ENCODE assay signal across 25 mouse cellular contexts in genomic region chr2:29872581-29873295, GRCm38 (mm10). TPM values are rescaled to one million over a fixed set of nuclear protein-coding genes. Genes with fewer than 3 reads are reported as not detected.
DNase-seq lines count a peak whose midpoint lies in the region; ATAC-seq and TF ChIP-seq lines count a peak whose summit lies in the region.
"Had no signal": no experiment of that assay in that cellular context is flagged by ENCODE, and none has a peak within 500 bp of the region (broad histone marks: within the 10 kb centered on the region; RNA-seq: fewer than 3 reads in every experiment).

No protein-coding gene starts in this region.

- H3K36me3 ChIP-seq in hindbrain, embryonic 13.5 days: peaks cover 40% of the 10 kb centered on the region
- H3K36me3 ChIP-seq in hindbrain, embryonic 16.5 days (ENCODE audit: control insufficient read depth, insufficient read depth, low read length): no peaks in the 10 kb centered on the region; the same call in 1 of the 2 replicates
- no peaks in the 10 kb centered on the region for H3K36me3 ChIP-seq in lung, postnatal 0 days (ENCODE audit: insufficient read depth, low read length)
- peaks cover 16% of the 10 kb centered on the region for H3K36me3 ChIP-seq in midbrain, postnatal 0 days (ENCODE audit: insufficient read depth, low read length)
- H3K36me3 ChIP-seq: embryonic facial prominence, embryonic 12.5 days had no signal

- WGBS in hindbrain, embryonic 13.5 days: 93% methylated on average over 10 of the region's 10 CpGs
- 91% methylated on average over 10 of the region's 10 CpGs for WGBS in hindbrain, embryonic 16.5 days
- 88% methylated on average over 10 of the region's 10 CpGs for WGBS in lung, postnatal 0 days
- WGBS in midbrain, postnatal 0 days: 93% methylated on average over 10 of the region's 10 CpGs

- no peak overlapping the region for H3K27ac ChIP-seq in hindbrain, embryonic 13.5 days
- no peak overlapping the region for H3K27ac ChIP-seq in hindbrain, embryonic 16.5 days (ENCODE audit: low read depth, low read length)
- no peak overlapping the region for H3K27ac ChIP-seq in lung, postnatal 0 days (ENCODE audit: low read length)
- H3K27ac ChIP-seq in midbrain, postnatal 0 days (ENCODE audit: low read depth, low read length): no peak overlapping the region
- H3K27ac ChIP-seq: embryonic facial prominence, embryonic 12.5 days; hindbrain, embryonic 10.5 days; kidney, postnatal 0 days; limb, embryonic 13.5 days; midbrain, embryonic 12.5 days; neural tube, embryonic 12.5 days had no signal

- ATAC-seq in hindbrain, embryonic 13.5 days (ENCODE audit: low FRiP score): no peak
- no peak for ATAC-seq in hindbrain, embryonic 16.5 days
- no peak for ATAC-seq in lung, postnatal 0 days
- ATAC-seq in midbrain, postnatal 0 days (ENCODE audit: low FRiP score): no peak
- ATAC-seq: activated CD4-positive, CD25-positive, alpha-beta regulatory T cell, adult 4 months; forebrain, postnatal 0 days; inflammation-experienced regulatory T-cells, adult 6 months had no signal

- peaks cover 25% of the 10 kb centered on the region for H3K4me1 ChIP-seq in hindbrain, embryonic 13.5 days (replicated peaks)
- peaks cover 8% of the 10 kb centered on the region for H3K4me1 ChIP-seq in hindbrain, embryonic 16.5 days (ENCODE audit: control insufficient read depth, insufficient read depth, low read depth, low read length)
- H3K4me1 ChIP-seq in lung, postnatal 0 days (ENCODE audit: insufficient read depth, low read depth, low read length): no peaks in the 10 kb centered on the region
- H3K4me1 ChIP-seq in midbrain, postnatal 0 days (ENCODE audit: insufficient read depth, low read length): 0 out of 2 replicates have a peak, but pooled peaks cover 4% of the 10 kb centered on the region

- TF ChIP-seq CTCF in lung, postnatal 0 days (IDR thresholded peaks at IDR 0.05): no peak
- TF ChIP-seq CTCF in midbrain, postnatal 0 days (IDR thresholded peaks at IDR 0.05): no peak

- H3K4me2 ChIP-seq in hindbrain, embryonic 13.5 days: no peak overlapping the region
- H3K4me2 ChIP-seq in hindbrain, embryonic 16.5 days (ENCODE audit: low read length): no peak overlapping the region
- H3K4me2 ChIP-seq in lung, postnatal 0 days (replicated peaks; ENCODE audit: low read depth, low read length): no peak overlapping the region
- H3K4me2 ChIP-seq in midbrain, postnatal 0 days (ENCODE audit: low read depth, low read length, poor library complexity, severe bottlenecking): no peak overlapping the region
- H3K4me2 ChIP-seq: embryonic facial prominence, embryonic 12.5 days; heart, embryonic 11.5 days; limb, embryonic 13.5 days; midbrain, embryonic 12.5 days; neural tube, embryonic 12.5 days had no signal

- DNase-seq in cerebellum, adult 11 months: peak; percentile 57
- peak; percentile 62 for DNase-seq in cerebellum, adult 18-20 months
- peak; percentile 60 to 62 for DNase-seq in cerebellum, postnatal 14 days
- DNase-seq in lung, postnatal 0 days (ENCODE audit: low spot score): no peak
- no peak for DNase-seq in midbrain, postnatal 0 days (ENCODE audit: low spot score)
- DNase-seq: forebrain, postnatal 0 days; gastrocnemius, postnatal 14 days; heart, adult 11 months; kidney, adult 18-20 months; layer of hippocampus, postnatal 36 days; lung, adult 18-20 months; lung, postnatal 14 days; retina, postnatal 1 day; right cerebral cortex, postnatal 25 days had no signal

- no peak overlapping the region for H3K4me3 ChIP-seq in hindbrain, embryonic 13.5 days
- no peak overlapping the region for H3K4me3 ChIP-seq in hindbrain, embryonic 16.5 days (ENCODE audit: low read length)
- H3K4me3 ChIP-seq in lung, postnatal 0 days (ENCODE audit: low read depth, low read length): no peak overlapping the region
- no peak overlapping the region for H3K4me3 ChIP-seq in midbrain, postnatal 0 days (ENCODE audit: low read depth, low read length)
- H3K4me3 ChIP-seq: embryonic facial prominence, embryonic 12.5 days; hindbrain, embryonic 10.5 days; limb, embryonic 13.5 days; midbrain, embryonic 12.5 days; neural tube, embryonic 12.5 days had no signal

- H3K27me3 ChIP-seq in hindbrain, embryonic 13.5 days: no peaks in the 10 kb centered on the region
- H3K27me3 ChIP-seq in hindbrain, embryonic 16.5 days (replicated peaks; ENCODE audit: control insufficient read depth, insufficient read depth, low read length): no peaks in the 10 kb centered on the region
- H3K27me3 ChIP-seq in lung, postnatal 0 days (replicated peaks; ENCODE audit: insufficient read depth, low read length): no peaks in the 10 kb centered on the region
- no peaks in the 10 kb centered on the region for H3K27me3 ChIP-seq in midbrain, postnatal 0 days (ENCODE audit: insufficient read depth, low read length)
- H3K27me3 ChIP-seq: embryonic facial prominence, embryonic 12.5 days; limb, embryonic 13.5 days; midbrain, embryonic 12.5 days; neural tube, embryonic 12.5 days had no signal

- H3K9ac ChIP-seq in hindbrain, embryonic 13.5 days: peak overlapping the region; percentile 4; the same call in 1 of the 2 replicates
- H3K9ac ChIP-seq in hindbrain, embryonic 16.5 days (ENCODE audit: low read depth, low read length): no peak overlapping the region
- H3K9ac ChIP-seq in lung, postnatal 0 days (replicated peaks; ENCODE audit: low read depth): no peak overlapping the region
- H3K9ac ChIP-seq in midbrain, postnatal 0 days (replicated peaks; ENCODE audit: low read length, poor library complexity, severe bottlenecking): no peak overlapping the region
- H3K9ac ChIP-seq: embryonic facial prominence, embryonic 12.5 days; forebrain, postnatal 0 days; limb, embryonic 13.5 days; midbrain, embryonic 12.5 days; neural tube, embryonic 12.5 days had no signal

- no peaks in the 10 kb centered on the region for H3K9me3 ChIP-seq in hindbrain, embryonic 13.5 days
- no peaks in the 10 kb centered on the region for H3K9me3 ChIP-seq in hindbrain, embryonic 16.5 days (ENCODE audit: control insufficient read depth, low read length)
- no peaks in the 10 kb centered on the region for H3K9me3 ChIP-seq in lung, postnatal 0 days (ENCODE audit: low read length)
- H3K9me3 ChIP-seq in midbrain, postnatal 0 days (ENCODE audit: low read length): no peaks in the 10 kb centered on the region
- H3K9me3 ChIP-seq: embryonic facial prominence, embryonic 12.5 days; hindbrain, embryonic 10.5 days; limb, embryonic 13.5 days; midbrain, embryonic 12.5 days; neural tube, embryonic 12.5 days had no signal

- TF ChIP-seq EP300 in lung, postnatal 0 days (IDR thresholded peaks at IDR 0.05): no peak

RNA-seq across cellular contexts. Expression of gene Cercam, which starts 3.8 kb away (rescaled TPM):
- 23.8 and 24.9 TPM in 2 replicates for polyA plus RNA-seq in hindbrain, embryonic 13.5 days (2015; fragmentation: Nextera tagmentation; extraction: Ambion mirVana)
- polyA plus RNA-seq in hindbrain, embryonic 16.5 days (2015; fragmentation: Nextera tagmentation; extraction: Ambion mirVana): 22.6 and 25.8 TPM in 2 replicates
- polyA plus RNA-seq in lung, postnatal 0 days (2015; fragmentation: Nextera tagmentation; extraction: Ambion mirVana): 5.4 and 5.6 TPM in 2 replicates
- 21.4 and 28.0 TPM in 2 replicates for total RNA-seq in midbrain, postnatal 0 days (2014; rRNA removed)
- 22.8 and 26.0 TPM in 2 replicates for polyA plus RNA-seq in midbrain, postnatal 0 days (2015; fragmentation: Nextera tagmentation; extraction: Ambion mirVana)

RNA-seq across cellular contexts. Expression of gene Odf2, which starts 16.3 kb away (rescaled TPM):
- polyA plus RNA-seq in hindbrain, embryonic 13.5 days (2015; fragmentation: Nextera tagmentation; extraction: Ambion mirVana): 70.3 and 78.3 TPM in 2 replicates
- polyA plus RNA-seq in hindbrain, embryonic 16.5 days (2015; fragmentation: Nextera tagmentation; extraction: Ambion mirVana): 61.0 and 61.2 TPM in 2 replicates
- polyA plus RNA-seq in lung, postnatal 0 days (2015; fragmentation: Nextera tagmentation; extraction: Ambion mirVana): 21.8 and 25.8 TPM in 2 replicates
- 77.0 and 102 TPM in 2 replicates for total RNA-seq in midbrain, postnatal 0 days (2014; rRNA removed)
- polyA plus RNA-seq in midbrain, postnatal 0 days (2015; fragmentation: Nextera tagmentation; extraction: Ambion mirVana): 72.0 and 90.9 TPM in 2 replicates

RNA-seq across cellular contexts. Expression of gene Urm1, which starts 52.9 kb away (rescaled TPM):
- 23.5 and 26.8 TPM in 2 replicates for polyA plus RNA-seq in hindbrain, embryonic 13.5 days (2015; fragmentation: Nextera tagmentation; extraction: Ambion mirVana)
- 27.4 and 31.4 TPM in 2 replicates for polyA plus RNA-seq in hindbrain, embryonic 16.5 days (2015; fragmentation: Nextera tagmentation; extraction: Ambion mirVana)
- polyA plus RNA-seq in lung, postnatal 0 days (2015; fragmentation: Nextera tagmentation; extraction: Ambion mirVana): 13.5 and 19.0 TPM in 2 replicates
- total RNA-seq in midbrain, postnatal 0 days (2014; rRNA removed): 66.9 and 73.5 TPM in 2 replicates
- polyA plus RNA-seq in midbrain, postnatal 0 days (2015; fragmentation: Nextera tagmentation; extraction: Ambion mirVana): 30.7 and 32.6 TPM in 2 replicates

Comparison
In these comparisons a context has a peak if more than half of its experiments do, and no peak if none do; other contexts are left out.
1. DNase-seq: peak in cerebellum, adult 11 months (single experiment), cerebellum, adult 18-20 months (2 of 2) and cerebellum, postnatal 14 days (2 of 2); none in lung, postnatal 0 days (single experiment) and midbrain, postnatal 0 days (single experiment).